Mouse (Mus musculus): ENCODE data around the gene A130010J15Rik.

A130010J15Rik gene

DNA sequence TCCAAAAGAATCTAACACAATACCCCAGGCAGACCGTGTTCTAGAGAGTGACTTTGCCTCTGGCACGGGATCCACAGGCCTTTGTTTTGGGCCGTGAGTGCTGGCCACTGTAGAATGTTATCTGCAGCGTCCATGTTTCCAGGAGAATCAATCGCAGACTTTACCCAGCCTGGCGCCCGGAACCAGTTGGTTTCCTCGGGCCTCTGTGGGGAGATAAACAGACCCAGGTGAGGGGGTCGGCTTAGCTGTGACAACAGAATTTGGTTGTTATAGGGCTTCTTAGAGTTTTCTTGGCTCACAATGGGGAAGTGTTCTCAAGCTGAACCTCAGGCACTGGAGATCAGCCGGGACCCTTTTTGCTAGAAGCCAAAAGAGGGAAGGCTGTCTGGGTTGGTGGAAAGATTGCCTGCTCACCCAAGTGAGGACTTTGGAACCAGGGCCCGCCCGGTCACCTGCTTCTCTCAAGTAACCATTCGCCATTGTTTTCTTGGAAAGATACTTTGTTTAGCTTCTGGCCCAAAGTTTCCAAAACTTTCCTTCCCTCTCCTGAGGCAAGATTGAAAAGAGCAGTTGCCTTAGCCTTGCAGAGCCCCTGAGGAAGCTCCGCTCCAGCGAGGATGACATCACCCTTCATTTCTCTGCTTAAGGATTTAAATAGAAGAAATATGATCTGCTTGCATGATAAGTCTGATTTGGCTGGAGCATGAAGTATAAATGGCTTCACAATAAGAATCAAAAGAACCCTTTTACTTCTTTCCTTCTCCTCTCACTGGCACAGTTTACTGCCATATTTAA lies 11.3 kb upstream of the A130010J15Rik start:
- no peak for DNase-seq (ENCODE audit: low read depth, low spot score)

DNA sequence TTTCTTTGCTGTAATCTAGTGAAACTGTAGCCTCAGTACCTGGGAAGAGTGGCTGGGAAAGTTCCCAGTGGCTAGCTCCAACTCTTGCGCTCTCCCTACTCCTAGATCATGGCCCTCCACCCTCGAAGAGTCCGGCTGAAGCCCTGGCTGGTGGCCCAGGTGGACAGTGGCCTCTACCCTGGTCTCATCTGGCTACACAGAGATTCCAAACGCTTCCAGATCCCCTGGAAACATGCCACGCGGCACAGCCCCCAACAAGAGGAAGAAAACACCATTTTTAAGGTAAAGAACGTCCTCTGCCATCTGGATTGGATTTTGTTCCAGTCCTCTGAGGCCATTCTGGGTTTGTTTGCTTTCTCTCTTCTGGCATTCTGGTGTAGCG lies 10.7 kb upstream of the A130010J15Rik start:
- DNase-seq (ENCODE audit: low read depth, low spot score) = no peak

DNA sequence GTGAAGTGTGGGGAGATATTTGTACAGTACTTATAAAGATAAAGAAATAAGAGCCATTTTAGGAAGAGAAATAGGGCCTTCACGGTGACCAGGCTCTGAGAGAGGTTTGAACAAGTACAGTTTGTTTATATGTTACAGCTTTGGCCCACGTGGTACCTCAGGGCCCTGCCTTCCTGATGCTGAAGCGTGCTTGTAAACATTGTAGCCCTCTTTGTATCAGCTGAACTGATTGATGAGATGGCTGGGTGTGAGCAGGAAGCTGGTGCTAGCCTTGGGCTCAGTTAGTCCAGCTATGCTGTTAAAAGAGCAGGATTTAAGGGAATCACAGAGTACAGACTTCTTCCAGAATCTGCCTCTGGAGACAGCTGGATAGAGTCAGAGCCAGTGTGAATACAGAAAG lies 8.7 kb upstream of the A130010J15Rik start:
- no peak for DNase-seq (ENCODE audit: low read depth, low spot score)

DNA sequence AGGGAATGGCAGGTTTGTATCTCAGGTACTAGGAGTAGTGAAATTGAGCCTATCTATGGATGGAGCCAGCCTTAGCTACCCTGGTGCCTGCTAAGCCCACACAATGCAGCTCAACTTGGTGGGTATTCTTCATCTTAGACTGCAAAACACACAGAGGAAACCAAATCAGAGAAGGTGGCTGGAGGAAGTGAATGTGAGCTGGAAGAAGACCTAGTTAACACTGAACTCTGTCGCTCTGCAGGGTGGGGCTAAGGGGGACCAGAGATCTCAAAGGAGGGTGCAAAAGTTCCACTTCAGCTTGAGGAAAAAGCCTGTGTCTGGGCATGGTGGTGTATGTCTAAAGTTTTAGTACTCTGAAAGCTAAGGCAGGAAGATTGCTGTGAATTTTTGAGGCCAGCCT lies 8.2 kb upstream of the A130010J15Rik start:
- no peak for DNase-seq (ENCODE audit: low read depth, low spot score)

DNA sequence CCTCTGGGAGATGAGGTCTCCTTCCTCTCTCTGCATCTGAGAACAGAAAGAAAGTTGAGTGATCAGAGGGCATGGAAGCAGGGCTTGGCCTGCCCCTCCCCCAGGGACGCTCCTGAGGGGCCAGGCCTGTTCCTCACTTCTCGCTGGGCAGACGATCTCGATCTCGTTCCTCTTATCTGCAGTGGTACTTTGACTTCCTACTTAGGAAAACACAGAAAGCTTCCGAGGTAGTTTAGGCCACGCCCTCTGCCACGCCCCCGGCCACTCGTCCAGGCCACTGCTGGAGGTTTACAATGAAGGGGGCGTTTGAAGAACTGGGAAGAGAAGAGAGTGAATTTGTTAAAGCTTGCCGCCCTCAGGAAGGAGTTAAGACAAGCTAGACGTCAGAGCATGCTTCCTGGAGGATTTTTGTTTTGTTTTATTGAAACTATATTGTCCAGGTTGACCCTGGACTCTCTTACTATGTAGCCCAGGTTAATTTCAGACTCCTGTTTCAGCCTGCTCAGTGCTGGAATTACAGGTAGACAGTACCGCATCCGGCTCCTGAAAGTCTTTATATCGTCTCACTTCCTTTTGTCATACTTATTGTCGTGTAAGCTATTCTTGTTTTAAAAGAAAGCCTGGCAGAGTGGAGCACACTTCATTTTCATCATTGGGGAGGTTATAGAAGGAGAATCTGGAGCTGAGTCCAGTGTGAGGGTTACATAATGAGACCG lies 7.4 kb upstream of the A130010J15Rik start:
- DNase-seq (ENCODE audit: low read depth, low spot score) = no peak

DNA sequence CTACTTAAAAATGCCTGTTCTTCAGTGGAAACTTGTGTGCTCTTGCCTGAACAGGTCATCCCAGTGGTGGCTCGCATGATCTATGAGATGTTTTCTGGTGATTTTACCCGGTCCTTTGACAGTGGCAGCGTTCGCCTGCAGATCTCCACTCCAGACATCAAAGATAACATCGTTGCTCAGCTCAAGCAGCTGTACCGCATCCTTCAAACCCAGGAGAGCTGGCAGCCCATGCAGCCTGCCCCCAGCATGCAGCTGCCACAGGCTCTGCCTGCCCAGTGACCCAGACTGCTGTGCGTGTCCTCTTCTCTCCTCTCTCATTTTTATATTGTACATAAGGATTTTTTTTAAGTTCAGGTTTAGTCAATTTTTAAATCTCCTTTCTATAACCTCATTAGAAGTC lies 1.4 kb downstream of the A130010J15Rik start:
- DNase-seq (ENCODE audit: low read depth, low spot score) = no peak

DNA sequence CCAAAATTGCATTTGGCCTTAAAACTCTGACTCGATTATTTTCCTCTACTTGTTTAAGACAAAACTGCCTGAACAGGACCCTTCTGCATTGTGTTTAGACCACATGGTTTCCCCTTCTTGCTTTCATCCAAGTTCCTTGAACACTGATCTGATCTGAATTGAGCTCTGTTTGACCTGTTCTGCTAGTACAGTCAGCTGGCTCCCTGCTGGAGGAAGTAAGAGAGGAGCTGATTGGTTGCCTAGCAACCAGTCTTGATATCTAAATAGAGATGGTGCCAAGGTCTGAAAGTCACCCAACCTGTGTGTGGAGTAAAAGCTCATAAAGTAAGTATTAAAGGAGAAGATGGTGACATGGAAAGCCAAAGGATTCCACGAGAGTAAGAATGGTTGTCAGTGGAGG lies 2.0 kb downstream of the A130010J15Rik start:
- peak; percentile 73 for DNase-seq (ENCODE audit: low read depth, low spot score)

DNA sequence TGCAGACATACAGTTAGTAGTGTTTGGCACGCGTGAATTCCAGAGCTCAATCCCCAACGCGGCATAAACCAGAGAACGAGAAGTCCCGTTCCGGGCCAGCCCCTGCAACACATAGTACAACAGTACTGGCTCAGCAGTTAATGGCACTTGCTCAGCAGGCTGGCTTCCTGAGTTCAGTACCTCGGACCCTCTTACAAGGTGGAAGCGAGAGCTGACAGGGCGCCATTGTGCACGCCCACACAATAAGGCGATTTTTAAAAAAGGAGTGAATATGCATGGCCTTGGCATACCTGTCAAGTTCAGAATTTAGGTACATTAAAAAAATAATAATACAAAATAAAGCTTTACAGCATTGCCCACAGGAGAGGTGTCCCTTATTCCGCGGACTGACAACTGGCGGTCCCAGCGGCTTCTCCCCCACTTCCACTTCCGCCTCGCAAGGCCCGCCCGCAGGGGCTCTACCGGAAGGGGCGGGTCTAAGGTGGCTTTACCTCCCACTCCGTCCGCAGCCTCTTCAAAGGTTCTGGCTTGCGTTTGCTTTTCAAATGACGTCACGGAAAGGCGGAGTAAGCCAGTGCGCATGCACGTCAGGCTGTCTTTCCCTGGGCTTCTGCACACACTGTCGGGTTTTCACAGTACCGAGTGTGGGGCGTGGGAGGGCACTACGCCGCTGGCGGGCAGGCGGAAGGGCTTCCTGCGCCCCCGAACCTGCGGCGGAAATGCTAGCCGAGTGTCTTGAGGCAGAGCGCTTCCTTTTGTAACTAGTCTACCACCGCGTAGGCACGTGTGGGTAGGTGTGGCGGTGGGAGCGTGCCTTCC lies 5.4 kb downstream of the A130010J15Rik start:
- peak; percentile 100 for DNase-seq (ENCODE audit: low read depth, low spot score)

DNA sequence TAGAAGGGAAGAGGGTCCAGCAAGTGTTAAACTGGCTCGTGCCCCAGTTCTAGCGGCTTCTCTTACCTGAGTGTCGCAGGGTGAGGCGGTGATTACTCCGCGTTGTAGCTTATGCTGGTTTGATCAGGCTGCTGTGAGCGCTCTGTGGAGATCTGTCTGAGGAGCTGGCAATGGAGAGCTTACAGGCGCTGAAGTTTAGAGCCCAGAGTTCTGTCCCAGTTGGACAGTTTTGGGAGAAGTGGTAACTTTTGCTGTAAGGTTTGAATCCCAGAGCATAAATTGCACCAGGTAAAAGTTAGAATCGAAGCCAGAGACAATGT lies 5.9 kb downstream of the A130010J15Rik start:
- DNase-seq (ENCODE audit: low read depth, low spot score) = no peak

DNA sequence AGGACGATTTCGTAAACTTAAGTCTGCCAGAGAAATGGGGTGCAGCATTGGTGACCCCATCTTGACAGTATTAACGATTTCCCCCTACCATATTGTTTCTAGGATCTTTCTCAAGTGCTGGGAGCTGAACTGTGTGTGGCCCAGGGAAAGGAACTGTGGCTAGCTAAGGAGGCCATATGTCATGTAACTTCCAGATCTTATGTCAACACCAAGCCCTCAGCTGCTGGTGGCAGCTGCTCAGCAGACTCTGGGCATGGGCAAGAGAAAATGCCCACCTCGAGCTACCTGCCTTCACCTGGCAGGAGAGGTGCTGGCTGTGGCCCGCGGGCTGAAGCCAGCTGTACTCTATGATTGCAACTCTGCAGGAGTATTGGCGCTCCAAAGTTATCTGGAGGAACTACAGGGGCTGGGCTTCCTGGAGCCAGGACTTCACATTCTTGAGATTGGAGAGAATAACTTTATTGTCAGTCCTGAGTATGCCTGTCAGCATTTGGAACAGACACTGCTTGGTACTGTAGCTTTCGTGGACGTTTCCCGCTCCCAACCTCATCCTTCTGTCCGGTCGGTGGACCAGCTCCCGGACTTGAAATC lies 6.4 kb downstream of the A130010J15Rik start:
- DNase-seq (ENCODE audit: low read depth, low spot score) = no peak

DNA sequence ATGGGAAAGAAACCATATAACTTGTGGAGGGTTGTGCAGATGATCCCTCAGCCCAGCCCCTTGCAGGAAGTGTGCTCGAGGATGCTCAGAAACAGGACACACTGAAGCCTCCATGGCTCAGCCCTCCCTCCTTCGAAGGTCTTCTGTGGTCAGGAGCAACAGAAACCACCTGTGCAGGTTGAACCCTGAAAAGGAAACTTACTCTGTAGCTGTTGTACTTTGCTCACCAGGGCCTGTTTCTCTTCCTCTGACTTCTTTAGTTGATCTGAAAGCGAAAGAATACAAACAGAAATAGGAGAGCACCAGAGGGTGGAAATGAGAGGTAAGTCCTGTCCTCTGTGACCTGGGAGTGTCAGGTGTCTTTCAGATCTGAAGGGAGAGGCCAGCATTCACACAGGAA lies 13.3 kb downstream of the A130010J15Rik start:
- DNase-seq (ENCODE audit: low read depth, low spot score) = no peak

DNA sequence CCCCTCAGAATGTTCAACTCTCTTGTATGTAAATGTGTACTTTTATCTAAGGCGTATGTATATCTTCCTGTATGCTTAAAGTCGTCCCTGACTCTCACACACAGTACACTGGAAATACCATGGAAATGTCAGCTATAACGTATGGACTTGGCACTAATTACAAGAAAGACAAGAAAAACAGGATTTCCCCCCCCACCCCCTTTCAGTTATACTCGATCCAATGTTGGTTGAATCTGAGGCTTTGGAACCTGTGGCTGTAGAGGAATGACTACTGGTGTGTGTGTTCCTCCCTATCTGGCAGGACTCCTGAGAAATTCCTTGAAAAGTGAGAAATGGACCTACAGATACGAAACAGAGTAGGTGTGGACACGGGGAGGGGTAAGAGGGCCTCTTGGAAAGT lies 20.4 kb downstream of the A130010J15Rik start:
- no peak for DNase-seq (ENCODE audit: low read depth, low spot score)

DNA sequence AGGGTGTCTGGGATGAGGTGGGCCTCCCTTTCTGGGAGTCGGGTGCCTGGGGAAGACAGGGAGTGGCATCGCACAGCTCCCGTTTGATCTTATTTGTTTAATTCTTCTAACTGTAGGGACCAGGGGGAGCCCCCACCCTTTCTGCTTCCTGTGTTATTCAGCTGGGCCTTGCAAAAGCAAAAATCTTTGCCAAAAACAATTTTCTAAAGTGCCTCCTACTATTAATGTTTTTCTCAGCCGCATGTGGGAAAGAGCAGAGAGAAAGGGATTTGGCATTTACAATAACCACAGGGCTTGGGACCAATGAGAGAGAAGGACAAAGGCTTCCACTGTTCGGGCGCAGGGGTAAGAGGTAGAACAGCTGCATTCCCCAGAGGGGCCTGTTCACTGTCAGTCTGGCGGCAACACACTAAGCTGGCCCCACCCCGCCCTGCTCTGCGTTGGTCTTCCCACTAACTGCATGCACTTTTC lies 21.3 kb downstream of the A130010J15Rik start:
- peak; percentile 67 for DNase-seq (ENCODE audit: low read depth, low spot score)

DNA sequence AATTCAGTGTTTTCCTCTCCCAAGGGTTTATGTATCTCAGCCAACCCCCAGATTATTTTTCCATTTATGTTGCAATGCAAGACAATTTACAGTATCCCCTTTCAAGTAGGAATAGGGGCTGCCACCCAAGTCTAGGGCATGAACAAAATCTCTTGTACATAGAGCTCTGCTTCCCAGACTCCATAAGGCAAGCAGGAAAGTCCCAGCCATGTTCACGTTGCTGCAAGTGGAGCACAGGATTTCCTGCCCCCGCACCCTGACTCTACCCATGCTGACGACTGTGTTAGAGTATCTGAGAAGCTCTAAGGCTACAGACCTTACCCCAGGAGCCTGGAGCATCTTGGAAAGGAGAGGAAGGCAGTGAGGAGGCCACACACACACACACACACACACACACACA lies 21.9 kb downstream of the A130010J15Rik start:
- no peak for DNase-seq (ENCODE audit: low read depth, low spot score)

DNA sequence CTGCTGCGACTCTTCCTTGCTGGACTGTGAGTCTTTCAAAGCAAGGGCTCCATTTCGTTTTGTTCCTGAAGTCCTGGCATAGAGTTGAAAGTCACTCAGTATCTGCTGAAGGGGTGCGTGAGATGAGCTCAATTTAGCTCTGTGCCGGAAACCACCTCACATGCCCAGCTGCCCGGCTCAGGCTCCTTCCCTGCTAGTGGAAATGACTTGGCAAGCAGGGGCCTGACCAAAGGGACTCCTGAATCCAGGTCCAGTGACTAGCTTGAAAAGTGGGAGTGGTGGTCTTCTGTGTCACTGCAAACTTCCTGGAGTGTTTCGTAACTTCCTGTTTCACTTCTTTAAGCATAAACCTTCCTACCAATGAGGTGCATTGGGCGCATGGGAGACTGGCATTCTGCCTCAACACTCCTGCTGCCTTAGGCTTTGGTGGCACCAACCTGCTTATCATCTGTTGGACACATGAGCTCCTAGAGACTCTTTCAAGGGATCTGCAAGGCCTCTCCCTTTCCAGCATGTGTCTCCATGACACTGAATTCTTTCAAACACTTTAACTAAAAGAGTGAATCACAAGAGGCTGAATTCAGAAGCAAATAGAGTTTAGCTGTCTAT lies 23.9 kb downstream of the A130010J15Rik start:
- DNase-seq (ENCODE audit: low read depth, low spot score) = peak; percentile 48

DNA sequence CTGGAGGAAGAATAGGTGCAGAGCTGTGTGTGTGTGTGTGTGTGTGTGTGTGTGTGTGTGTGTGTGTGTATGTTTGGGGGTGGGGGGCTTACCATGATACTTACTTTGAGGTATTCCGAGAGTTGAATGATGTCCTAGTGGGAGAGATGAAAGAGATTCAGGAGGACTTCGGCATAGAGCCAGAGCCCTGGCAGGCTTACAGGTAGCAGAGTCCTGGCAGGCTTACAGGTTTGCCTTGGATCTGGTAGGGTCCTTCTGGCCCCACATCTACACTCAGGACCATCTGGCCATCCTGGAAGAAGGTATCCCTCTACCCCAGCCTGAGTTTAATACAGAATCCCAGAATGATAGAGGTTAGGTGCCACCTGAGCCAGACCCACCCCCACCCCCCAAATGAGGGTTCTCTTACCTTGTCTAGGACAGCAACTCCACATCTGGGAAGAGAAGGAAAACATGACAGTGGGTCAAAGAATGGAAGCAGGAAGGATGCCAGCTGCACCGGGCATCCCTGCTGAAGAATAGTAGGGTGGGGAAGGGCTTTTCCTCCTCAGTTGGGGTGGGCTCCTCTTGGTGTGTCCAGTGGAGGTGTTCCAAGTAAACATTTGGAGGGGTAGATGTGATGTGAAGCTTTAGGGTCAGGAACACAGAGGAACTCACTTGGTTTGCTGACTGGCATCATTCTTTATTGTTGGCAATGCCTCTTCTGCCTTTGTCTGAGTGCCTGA lies 26.7 kb downstream of the A130010J15Rik start:
- peak; percentile 86 for DNase-seq (ENCODE audit: low read depth, low spot score)

DNA sequence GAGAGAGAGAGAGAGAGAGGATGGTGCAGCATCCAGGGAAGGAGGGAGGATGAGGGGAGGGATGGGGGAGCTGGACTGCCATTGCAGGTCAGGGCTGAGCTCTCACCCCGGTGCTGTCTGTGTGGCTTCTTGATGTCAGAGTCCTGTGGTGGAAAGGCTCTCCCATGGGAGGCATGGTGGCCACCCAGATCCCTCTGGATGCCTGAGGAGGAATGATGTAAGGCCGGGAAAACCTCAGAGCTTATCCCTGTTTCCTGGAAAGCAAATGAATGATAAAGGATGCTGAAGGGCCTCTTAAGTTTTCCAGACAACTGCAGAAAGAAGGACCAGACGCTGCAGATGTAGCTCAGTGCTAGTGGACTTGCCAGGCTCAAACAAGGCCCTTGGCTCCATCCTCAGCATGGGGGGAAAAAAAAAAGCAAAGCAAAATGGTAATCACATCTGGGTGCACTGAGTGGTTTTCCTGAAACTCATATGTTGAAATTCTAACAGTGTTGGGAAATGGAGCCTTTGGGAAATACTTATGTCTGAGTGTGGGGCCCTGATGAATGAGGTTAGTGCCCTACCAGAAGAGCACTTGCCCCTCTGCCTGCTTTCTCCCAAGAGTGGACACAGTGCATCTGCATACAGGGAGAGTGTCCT lies 27.4 kb downstream of the A130010J15Rik start:
- no peak for DNase-seq (ENCODE audit: low read depth, low spot score)

DNA sequence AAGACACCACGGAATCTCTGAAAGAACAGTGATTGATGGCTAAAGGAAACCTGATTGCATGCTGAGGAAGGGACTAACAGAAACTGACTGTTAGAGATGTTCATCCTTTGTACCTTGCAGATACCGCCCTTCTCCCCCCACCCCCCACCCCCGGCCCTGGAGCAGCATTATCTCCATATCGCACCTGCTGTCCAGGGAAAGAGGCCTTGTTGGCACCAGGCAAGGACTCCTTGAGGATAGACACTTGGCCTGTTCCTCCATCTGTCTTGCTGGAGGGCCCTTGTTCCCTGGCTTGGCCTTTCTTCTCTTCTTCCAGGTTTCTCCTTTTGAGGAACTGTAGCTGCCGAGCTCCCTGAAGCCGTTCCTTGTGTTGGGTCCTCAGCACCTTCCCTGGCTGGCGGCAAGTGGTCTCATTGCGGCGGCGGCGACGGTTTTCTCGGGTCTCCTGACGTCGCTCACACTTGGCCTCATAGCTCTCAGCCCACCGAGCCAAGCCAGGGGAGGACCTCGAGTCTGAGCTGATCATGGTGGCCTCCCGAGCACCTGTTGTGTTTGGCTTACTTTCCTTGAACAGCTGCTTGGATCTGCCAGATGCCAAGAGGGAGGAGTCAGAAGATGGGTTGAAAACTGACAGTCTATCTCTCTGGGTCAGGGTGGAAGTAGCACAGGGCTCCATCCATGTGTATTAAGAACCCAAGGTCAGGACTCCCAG lies 29.8 kb downstream of the A130010J15Rik start:
- no peak for DNase-seq (ENCODE audit: low read depth, low spot score)

DNA sequence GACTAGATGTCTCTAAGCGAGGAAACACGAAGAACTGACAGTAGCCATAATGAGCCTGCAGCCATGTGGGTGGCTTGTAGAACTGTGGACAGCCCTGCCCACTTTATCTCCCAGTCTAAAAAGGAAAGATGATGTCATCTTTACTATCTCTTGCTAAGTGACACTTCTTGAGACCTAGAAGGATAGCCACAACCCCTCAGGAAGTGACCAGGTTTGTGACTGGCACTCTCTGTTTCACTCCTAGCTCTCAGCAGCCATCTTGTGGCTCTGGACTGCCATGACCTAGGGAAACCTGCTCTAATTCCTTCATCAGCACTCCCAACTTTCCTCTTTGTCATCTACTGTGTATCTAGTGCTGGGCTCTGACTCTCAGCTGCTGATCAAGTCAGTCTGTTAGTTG lies 30.5 kb downstream of the A130010J15Rik start:
- DNase-seq (ENCODE audit: low read depth, low spot score) = no peak
